Mouse (Mus musculus): ENCODE results near the gene Nolc1.

GRCm38 (mm10) chr19:46095291-46095690 is 19.6 kb downstream of the Nolc1 start:
- no peak for TF ChIP-seq POLR2A (IDR thresholded peaks at IDR 0.05; ENCODE audit: insufficient read depth, low read depth, low read length)
- no peak for TF ChIP-seq CTCF (IDR thresholded peaks at IDR 0.05)
- no peak for TF ChIP-seq EP300 (IDR thresholded peaks at IDR 0.05; ENCODE audit: insufficient read depth, low read depth, low read length)
